Mouse (Mus musculus) forelimb bud, embryonic 11.5 days (tissue): ENCODE results near the gene Lgr6.
A peak's percentile ranks its signal among the peaks of the same experiment; 100 is the strongest.

ENCODE experiments used
- DNase-seq: peaks from one replicate; pipeline ENCODE4 v3.0.0-alpha.2; 2012; ENCODE audit warnings: low read depth, low spot score

Lgr6 gene

GRCm38 (mm10) chr1:135105124-135105523, at the start of gene Lgr6:
TSS of gene Lgr6 (minus strand) at chr1:135105276.
- no peak for DNase-seq

GRCm38 (mm10) chr1:135154411-135154959, 49.4 kb upstream of the Lgr6 start:
- peak; percentile 92 for DNase-seq

- DNase-seq: no peak
Observed at GRCm38 (mm10) chr1:135154011-135154410, 48.9 kb upstream of the Lgr6 start.

- DNase-seq: no peak
Observed at GRCm38 (mm10) chr1:135148996-135149395, 43.9 kb upstream of the Lgr6 start.

- DNase-seq: no peak
Observed at GRCm38 (mm10) chr1:135148476-135148875, 43.4 kb upstream of the Lgr6 start.

- DNase-seq: no peak
Observed at GRCm38 (mm10) chr1:135147702-135148058, 42.6 kb upstream of the Lgr6 start.

GRCm38 (mm10) chr1:135146946-135147701, 42.0 kb upstream of the Lgr6 start:
- DNase-seq: no peak

- peak; percentile 57 for DNase-seq
Observed at GRCm38 (mm10) chr1:135146077-135146945, 41.2 kb upstream of the Lgr6 start, which contains the start of gene Arl8a. TSS of gene Arl8a (plus strand) at chr1:135146824.

GRCm38 (mm10) chr1:135143940-135144339, 38.9 kb upstream of the Lgr6 start:
- no peak for DNase-seq

- DNase-seq: no peak
Observed at GRCm38 (mm10) chr1:135142452-135142851, 37.4 kb upstream of the Lgr6 start.

- no peak for DNase-seq
Observed at GRCm38 (mm10) chr1:135139906-135140305, 34.8 kb upstream of the Lgr6 start.

- DNase-seq: peak; percentile 80
Observed at GRCm38 (mm10) chr1:135136500-135136899, 31.4 kb upstream of the Lgr6 start.

- DNase-seq: no peak
Observed at GRCm38 (mm10) chr1:135135111-135135787, 30.2 kb upstream of the Lgr6 start.

GRCm38 (mm10) chr1:135133678-135134435, 28.8 kb upstream of the Lgr6 start:
- no peak for DNase-seq

GRCm38 (mm10) chr1:135132893-135133369, 27.9 kb upstream of the Lgr6 start:
- DNase-seq: no peak

GRCm38 (mm10) chr1:135132473-135132872, 27.4 kb upstream of the Lgr6 start, which contains the start of gene Ptpn7:
TSS of gene Ptpn7 (plus strand) at chr1:135132700.
- no peak for DNase-seq

- DNase-seq: no peak
Observed at GRCm38 (mm10) chr1:135131560-135131959, 26.5 kb upstream of the Lgr6 start.

GRCm38 (mm10) chr1:135131034-135131433, 26.0 kb upstream of the Lgr6 start:
- DNase-seq: no peak

GRCm38 (mm10) chr1:135130376-135131018, 25.4 kb upstream of the Lgr6 start:
- no peak for DNase-seq

GRCm38 (mm10) chr1:135129543-135130183, 24.6 kb upstream of the Lgr6 start:
- DNase-seq: no peak
